Mouse (Mus musculus) testis, adult 10 weeks (tissue): Measurements from ENCODE around the gene Btg1. TPM values are rescaled to one million over a fixed set of nuclear protein-coding genes. Genes with fewer than 3 reads are reported as not detected.

Source experiments
- polyA plus RNA-seq: library from polyadenylated mRNA; stranded (reverse); fragments of 350-450 nt; fragmentation: Illumina TruSeq; extraction: RNeasy Lipid Tissue Mini Kit (QIAGEN cat#74804); gene quantifications from one replicate; pipeline ENCODE4 v1.2.3, GENCODE M21; 2014; ENCODE audit warnings: low read depth, low replicate concordance

Gene Btg1
- polyA plus RNA-seq, result 67.3 TPM

GRCm38 (mm10) chr10:96616709-96617116, at the start of gene Btg1:
Gene Btg1, plus strand, starts transcription at chr10:96617006.

